8 mouse cellular contexts compared by ENCODE assay signal in genomic region chr19:12572614-12573265, GRCm38 (mm10). TPM values are rescaled to one million over a fixed set of nuclear protein-coding genes. Genes with fewer than 3 reads are reported as not detected.
A peak's percentile ranks its signal among the peaks of the same experiment; 100 is the strongest.
DNase-seq lines count a peak whose midpoint lies in the region; ATAC-seq and TF ChIP-seq lines count a peak whose summit lies in the region.

No protein-coding gene starts in this region.

- H3K4me2 ChIP-seq in kidney, embryonic 15.5 days, result peak overlapping the region; percentile 75
- H3K4me2 ChIP-seq in embryonic facial prominence, embryonic 13.5 days, result peak overlapping the region; percentile 70
- peak overlapping the region; percentile 69 for H3K4me2 ChIP-seq in hindbrain, postnatal 0 days (ENCODE audit: low read depth, low read length)
- peak overlapping the region; percentile 76 for H3K4me2 ChIP-seq in midbrain, embryonic 16.5 days (ENCODE audit: low read length)

- H3K4me1 ChIP-seq in kidney, embryonic 15.5 days, result peaks cover 19% of the 10 kb centered on the region
- H3K4me1 ChIP-seq in embryonic facial prominence, embryonic 13.5 days, result peaks cover 18% of the 10 kb centered on the region
- H3K4me1 ChIP-seq in hindbrain, postnatal 0 days (ENCODE audit: insufficient read depth, low read length), result peaks cover 5% of the 10 kb centered on the region; the same call in 1 of the 2 replicates
- H3K4me1 ChIP-seq in midbrain, embryonic 16.5 days (ENCODE audit: control insufficient read depth, insufficient read depth, low read length), result peaks cover 6% of the 10 kb centered on the region

- ATAC-seq in kidney, embryonic 15.5 days (replicated peaks; ENCODE audit: low FRiP score), result peak; percentile 3; the same call in 1 of the 2 replicates
- ATAC-seq in embryonic facial prominence, embryonic 13.5 days (ENCODE audit: insufficient number of reproducible peaks, insufficient read depth, low FRiP score, low TSS enrichment, low read depth), result no peak
- ATAC-seq in hindbrain, postnatal 0 days, result 0 out of 2 replicates have a peak, but pooled peaks have one; percentile 6
- ATAC-seq in midbrain, embryonic 16.5 days, result peak; percentile 80

- peak overlapping the region; percentile 49 for H3K4me3 ChIP-seq in kidney, embryonic 15.5 days (replicated peaks)
- peak overlapping the region; percentile 41 for H3K4me3 ChIP-seq in embryonic facial prominence, embryonic 13.5 days
- peak overlapping the region; percentile 38 for H3K4me3 ChIP-seq in hindbrain, postnatal 0 days (ENCODE audit: low read length)
- H3K4me3 ChIP-seq in midbrain, embryonic 16.5 days (ENCODE audit: low read depth, low read length), result peak overlapping the region; percentile 48

- no peak overlapping the region for H3K9ac ChIP-seq in kidney, embryonic 15.5 days
- H3K9ac ChIP-seq in embryonic facial prominence, embryonic 13.5 days, result peak overlapping the region; percentile 65
- peak overlapping the region; percentile 46; the same call in 1 of the 2 replicates for H3K9ac ChIP-seq in hindbrain, postnatal 0 days (replicated peaks; ENCODE audit: low read length)
- peak overlapping the region; percentile 63 for H3K9ac ChIP-seq in midbrain, embryonic 16.5 days (ENCODE audit: low read depth, low read length)

- H3K27ac ChIP-seq in kidney, embryonic 15.5 days, result peak overlapping the region; percentile 71
- peak overlapping the region; percentile 57; the same call in 1 of the 2 replicates for H3K27ac ChIP-seq in embryonic facial prominence, embryonic 13.5 days
- no peak overlapping the region; the same call in 1 of the 2 replicates for H3K27ac ChIP-seq in hindbrain, postnatal 0 days
- H3K27ac ChIP-seq in midbrain, embryonic 16.5 days (ENCODE audit: low read length), result peak overlapping the region; percentile 80

- H3K36me3 ChIP-seq in kidney, embryonic 15.5 days, result peaks cover 12% of the 10 kb centered on the region
- H3K36me3 ChIP-seq in embryonic facial prominence, embryonic 13.5 days, result no peaks in the 10 kb centered on the region
- H3K36me3 ChIP-seq in hindbrain, postnatal 0 days (ENCODE audit: insufficient read depth, low read length), result no peaks in the 10 kb centered on the region
- no peaks in the 10 kb centered on the region for H3K36me3 ChIP-seq in midbrain, embryonic 16.5 days (ENCODE audit: control insufficient read depth, insufficient read depth, low read length)

- TF ChIP-seq CTCF in hindbrain, postnatal 0 days (IDR thresholded peaks at IDR 0.05; ENCODE audit: low read depth), result no peak

- H3K27me3 ChIP-seq in kidney, embryonic 15.5 days, result no peaks in the 10 kb centered on the region
- no peaks in the 10 kb centered on the region for H3K27me3 ChIP-seq in embryonic facial prominence, embryonic 13.5 days
- no peaks in the 10 kb centered on the region for H3K27me3 ChIP-seq in hindbrain, postnatal 0 days (ENCODE audit: insufficient read depth, low read length)
- no peaks in the 10 kb centered on the region for H3K27me3 ChIP-seq in midbrain, embryonic 16.5 days (ENCODE audit: control insufficient read depth, insufficient read depth, low read depth, low read length)

- no peak for DNase-seq in kidney, adult 8-10 months
- DNase-seq in hindbrain, postnatal 0 days (ENCODE audit: low spot score), result no peak
- no peak for DNase-seq in layer of hippocampus, postnatal 36 days
- DNase-seq in layer of hippocampus, adult 9-11 months, result no peak
- DNase-seq in lung, postnatal 10 days, result no peak

- WGBS in kidney, embryonic 15.5 days, result 87% methylated on average over 1 of the region's 1 CpGs
- 80% methylated on average over 1 of the region's 1 CpGs for WGBS in embryonic facial prominence, embryonic 13.5 days
- whole genome bisulfite sequencing in hindbrain, postnatal 0 days, result 77% methylated on average over 1 of the region's 1 CpGs
- 83% methylated on average over 1 of the region's 1 CpGs for WGBS in midbrain, embryonic 16.5 days

- no peaks in the 10 kb centered on the region for H3K9me3 ChIP-seq in kidney, embryonic 15.5 days (replicated peaks)
- H3K9me3 ChIP-seq in embryonic facial prominence, embryonic 13.5 days, result no peaks in the 10 kb centered on the region
- no peaks in the 10 kb centered on the region for H3K9me3 ChIP-seq in hindbrain, postnatal 0 days (ENCODE audit: low read length)
- no peaks in the 10 kb centered on the region for H3K9me3 ChIP-seq in midbrain, embryonic 16.5 days (replicated peaks; ENCODE audit: control insufficient read depth, low read length, poor library complexity, severe bottlenecking)

RNA-seq across cellular contexts. Expression of gene Gm4952, which starts 27.0 kb away (rescaled TPM):
- polyA plus RNA-seq in kidney, embryonic 15.5 days (2015; fragmentation: Nextera tagmentation; extraction: Ambion mirVana), result 0.23 and 0.27 TPM in 2 replicates
- 0.19 and 0.25 TPM in 2 replicates for polyA plus RNA-seq in embryonic facial prominence, embryonic 13.5 days (2015; fragmentation: Nextera tagmentation; extraction: Ambion mirVana)
- 0.14 TPM in 1 of 2 replicates, not detected in the other for total RNA-seq in hindbrain, postnatal 0 days (2014; rRNA removed)
- polyA plus RNA-seq in hindbrain, postnatal 0 days (2015; fragmentation: Nextera tagmentation; extraction: Ambion mirVana), result 0.30 and 0.43 TPM in 2 replicates
- 0.09 TPM in 1 of 2 replicates, not detected in the other for polyA plus RNA-seq in midbrain, embryonic 16.5 days (2015; fragmentation: Nextera tagmentation; extraction: Ambion mirVana)
- not detected for total RNA-seq in layer of hippocampus, postnatal 36 days (2021)

RNA-seq across cellular contexts. Expression of gene Fam111a, which starts 27.2 kb away (rescaled TPM):
- polyA plus RNA-seq in kidney, embryonic 15.5 days (2015; fragmentation: Nextera tagmentation; extraction: Ambion mirVana), result 25.3 and 26.3 TPM in 2 replicates
- polyA plus RNA-seq in embryonic facial prominence, embryonic 13.5 days (2015; fragmentation: Nextera tagmentation; extraction: Ambion mirVana), result 20.3 and 23.4 TPM in 2 replicates
- total RNA-seq in hindbrain, postnatal 0 days (2014; rRNA removed), result 1.9 and 4.8 TPM in 2 replicates
- polyA plus RNA-seq in hindbrain, postnatal 0 days (2015; fragmentation: Nextera tagmentation; extraction: Ambion mirVana), result 3.2 and 3.3 TPM in 2 replicates
- polyA plus RNA-seq in midbrain, embryonic 16.5 days (2015; fragmentation: Nextera tagmentation; extraction: Ambion mirVana), result 5.3 and 6.5 TPM in 2 replicates
- total RNA-seq in layer of hippocampus, postnatal 36 days (2021), result 1 to 10 TPM; 1.3 to 1.6 TPM
